Mouse (Mus musculus) brain, embryonic 18.5 days (tissue): Measurements from ENCODE around the gene Lef1.

Source experiments
- DNase-seq: peaks from one replicate; pipeline ENCODE4 v3.0.0-alpha.2; 2012; ENCODE audit warnings: low read depth, low spot score

Lef1 gene

DNA sequence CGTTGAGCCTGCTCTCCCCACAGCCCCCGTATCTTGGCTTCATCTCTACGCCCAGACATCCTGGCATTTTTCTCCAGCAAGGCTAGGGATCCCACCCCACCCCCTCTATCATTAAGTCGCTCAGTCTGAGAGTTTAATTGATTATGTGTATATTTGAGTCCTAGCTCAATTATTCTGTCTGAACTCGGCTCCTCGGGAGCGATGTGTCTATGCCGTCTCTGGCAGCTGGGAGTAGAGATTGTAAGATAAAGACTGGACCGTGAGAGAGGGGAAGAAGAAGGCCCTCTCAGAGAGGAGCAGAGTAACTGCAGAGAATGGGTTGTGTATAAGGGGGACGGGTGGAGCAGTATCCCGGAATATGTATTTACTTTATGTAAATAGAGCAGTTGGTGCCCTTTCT, 80.0 kb downstream of the Lef1 start:
- no peak for DNase-seq

DNA sequence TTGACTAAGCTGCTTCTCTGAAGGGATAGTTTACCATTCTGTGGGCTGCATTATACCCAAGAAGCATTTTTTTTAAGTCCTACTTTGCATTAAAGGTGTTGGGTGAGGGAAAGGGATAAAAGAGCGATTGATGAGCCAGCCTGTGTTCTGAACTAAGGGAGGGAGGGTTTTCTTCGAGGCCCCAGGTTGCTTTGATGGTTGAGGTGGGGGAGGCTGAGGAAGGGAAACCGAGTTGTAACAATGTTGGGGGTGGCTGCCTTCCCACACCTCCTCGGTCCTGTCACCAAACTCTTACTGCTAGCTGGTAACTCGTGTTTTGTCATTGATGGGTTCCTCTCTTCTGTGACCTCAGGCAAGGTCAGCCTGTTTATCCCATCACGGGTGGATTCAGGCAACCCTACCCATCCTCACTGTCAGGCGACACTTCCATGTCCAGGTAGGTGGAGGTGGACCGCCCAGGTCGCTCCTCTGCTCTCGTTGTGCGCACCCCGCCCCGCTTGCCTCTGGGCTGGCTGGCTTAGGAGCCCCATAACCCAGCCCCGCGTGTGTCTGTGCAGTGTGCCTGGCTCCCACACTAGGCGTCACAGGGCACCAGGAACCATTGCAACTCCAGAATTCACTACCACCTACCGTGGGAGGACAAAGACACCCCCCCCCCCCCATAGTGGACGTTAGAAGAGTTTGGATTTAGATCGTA, 80.5 kb downstream of the Lef1 start:
- DNase-seq: no peak

DNA sequence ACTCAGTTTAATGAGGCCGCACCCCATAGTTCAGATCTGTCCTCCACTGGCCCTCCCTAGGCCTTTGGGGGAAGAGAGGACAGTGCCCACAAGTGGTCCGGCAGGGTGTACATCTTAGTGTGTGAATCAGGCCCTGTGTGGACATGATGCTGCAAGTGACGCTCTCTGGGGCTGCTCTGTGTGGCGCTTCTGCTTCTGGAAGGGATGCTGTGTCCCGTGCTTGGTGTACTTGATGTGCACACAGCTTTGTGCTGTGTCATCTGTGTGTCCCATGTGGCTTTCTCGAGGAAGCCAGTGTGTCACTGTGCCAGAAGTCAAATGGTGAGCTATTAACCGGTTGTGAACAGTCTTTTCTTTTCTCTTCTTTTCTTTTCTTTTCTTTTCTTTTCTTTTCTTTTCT, 81.2 kb downstream of the Lef1 start:
- no peak for DNase-seq

DNA sequence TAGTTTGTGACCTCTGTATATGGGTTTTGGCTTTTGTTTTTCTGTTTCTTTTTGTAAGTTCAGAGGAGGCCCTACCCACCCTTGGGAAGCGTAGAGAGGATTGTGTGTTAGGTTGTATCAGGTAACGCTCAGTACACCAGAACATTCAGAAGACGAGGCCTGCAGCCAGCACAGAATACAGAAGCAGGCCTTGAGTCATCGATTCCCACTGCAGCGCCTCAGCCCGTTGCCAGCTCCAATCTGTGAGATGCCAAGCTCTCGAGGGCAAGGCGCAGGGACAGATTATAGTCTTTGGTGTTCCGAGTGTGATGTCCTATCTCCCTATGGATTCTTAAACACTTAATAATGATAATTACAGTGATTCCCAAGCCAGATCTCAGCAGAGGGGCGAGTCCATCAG, 85.8 kb downstream of the Lef1 start:
- no peak for DNase-seq

DNA sequence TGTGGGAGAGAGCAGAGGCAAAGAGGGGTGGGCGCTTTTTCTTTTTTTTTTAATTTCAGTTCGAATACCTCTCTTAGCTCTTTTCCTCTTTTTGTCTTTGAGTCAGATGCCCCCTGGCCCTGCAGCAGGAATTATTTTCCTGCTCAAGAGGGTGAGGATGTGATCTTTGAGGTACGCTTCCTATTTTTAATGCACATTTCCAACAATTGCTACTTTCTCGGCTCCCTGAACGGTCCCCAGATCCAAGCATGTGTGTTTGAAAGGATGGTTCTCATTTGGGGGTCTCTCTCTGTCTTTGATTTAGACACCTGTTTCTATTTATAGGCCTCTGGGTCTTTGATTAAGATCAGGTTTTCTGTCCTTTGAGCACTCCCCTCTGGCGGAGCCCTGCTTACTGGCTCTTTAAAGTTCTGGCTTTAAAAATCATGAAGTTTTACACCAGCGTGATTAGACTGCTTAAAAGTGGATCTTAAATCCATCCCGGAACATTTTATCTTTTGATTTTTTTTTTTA, 86.3 kb downstream of the Lef1 start:
- no peak for DNase-seq

DNA sequence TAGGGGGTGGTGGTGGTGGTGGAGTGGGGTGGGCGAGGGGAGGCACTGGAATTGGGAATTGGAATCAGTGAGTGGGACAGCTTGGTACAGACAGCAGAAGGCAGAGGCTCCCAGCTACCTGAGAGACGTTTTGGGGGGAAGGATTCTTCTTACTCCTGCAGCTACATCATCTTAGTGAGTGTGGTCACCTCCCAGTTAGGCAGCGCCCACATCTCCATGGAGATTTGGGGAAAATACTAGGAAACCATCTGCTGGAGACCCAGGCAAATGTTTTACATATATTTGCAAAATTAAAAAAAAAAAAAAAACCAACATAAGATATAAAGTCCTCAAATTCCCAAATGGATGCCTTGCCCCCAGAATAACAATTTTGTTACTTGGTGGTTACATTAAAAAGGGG, 88.7 kb downstream of the Lef1 start:
- peak; percentile 16 for DNase-seq

DNA sequence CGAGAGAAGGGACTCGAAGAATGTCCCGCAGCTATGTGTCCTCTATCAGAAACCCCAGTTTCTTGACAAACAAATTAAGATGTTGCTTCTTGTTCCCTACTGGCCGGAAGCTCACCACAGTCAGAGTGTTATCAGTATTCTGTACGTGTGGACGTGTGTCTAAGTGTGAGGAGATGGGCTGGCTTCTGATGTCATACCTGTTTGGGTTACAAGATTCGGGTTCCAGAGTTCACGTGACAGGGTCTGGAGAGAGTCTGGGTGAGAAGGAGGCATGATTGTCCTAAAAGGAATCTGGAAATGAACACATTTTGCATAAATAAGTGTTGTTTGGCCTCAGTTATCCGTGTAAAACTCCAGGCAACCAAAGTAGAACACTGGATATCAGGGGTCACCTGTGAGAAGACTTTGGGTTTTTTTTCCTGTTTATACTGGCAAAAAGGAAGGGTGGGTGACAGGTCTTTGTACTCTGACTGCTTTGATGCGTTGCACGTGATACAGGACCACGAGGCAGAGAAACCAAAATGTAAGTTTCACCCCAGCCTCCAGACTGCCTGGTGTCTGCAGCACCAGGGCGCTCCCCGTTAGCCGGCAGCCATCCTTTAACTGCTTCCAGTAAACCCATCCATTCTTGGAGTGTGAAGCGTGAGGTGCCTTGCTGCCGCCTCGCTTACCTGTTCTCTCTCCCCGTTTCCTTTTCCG, 89.5 kb downstream of the Lef1 start:
- DNase-seq: no peak

DNA sequence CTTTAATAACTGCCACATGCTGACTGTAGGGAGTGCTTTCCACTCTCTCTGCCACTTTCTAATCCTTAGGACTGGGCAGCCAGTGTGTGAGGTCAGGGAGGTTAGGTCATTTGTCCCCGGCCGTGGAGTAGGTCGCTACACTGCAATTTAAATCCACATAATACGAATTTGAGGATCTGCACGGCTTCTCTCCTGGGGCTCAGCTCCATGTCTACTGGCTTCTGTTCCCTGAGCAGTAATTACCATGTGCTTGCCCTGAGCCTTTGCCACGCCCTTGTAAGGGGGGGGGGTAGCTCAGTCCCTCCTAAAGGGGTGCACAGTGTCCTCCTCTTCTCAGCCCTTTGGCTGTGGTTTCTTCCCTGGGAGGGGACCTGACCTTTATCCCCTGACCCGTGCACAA, 92.0 kb downstream of the Lef1 start:
- no peak for DNase-seq

DNA sequence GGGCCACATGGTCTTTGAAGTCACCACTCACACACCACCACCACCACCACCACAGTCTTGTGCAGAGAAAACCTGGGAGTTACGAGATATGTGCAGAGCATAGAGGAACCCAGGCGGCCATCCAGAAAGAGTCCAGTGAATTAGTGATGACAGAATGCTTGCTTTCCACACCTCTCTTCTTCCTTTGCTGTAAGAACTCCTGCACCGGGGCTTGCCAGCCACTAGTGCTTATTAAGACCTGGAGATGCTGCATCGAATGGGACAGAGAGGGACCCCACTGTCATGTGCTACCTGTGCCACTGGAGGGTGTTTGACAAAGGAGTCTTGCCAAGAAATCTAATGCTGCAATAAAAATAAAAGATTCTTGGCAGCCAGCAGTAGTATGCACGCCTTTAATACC, 97.6 kb downstream of the Lef1 start:
- no peak for DNase-seq

DNA sequence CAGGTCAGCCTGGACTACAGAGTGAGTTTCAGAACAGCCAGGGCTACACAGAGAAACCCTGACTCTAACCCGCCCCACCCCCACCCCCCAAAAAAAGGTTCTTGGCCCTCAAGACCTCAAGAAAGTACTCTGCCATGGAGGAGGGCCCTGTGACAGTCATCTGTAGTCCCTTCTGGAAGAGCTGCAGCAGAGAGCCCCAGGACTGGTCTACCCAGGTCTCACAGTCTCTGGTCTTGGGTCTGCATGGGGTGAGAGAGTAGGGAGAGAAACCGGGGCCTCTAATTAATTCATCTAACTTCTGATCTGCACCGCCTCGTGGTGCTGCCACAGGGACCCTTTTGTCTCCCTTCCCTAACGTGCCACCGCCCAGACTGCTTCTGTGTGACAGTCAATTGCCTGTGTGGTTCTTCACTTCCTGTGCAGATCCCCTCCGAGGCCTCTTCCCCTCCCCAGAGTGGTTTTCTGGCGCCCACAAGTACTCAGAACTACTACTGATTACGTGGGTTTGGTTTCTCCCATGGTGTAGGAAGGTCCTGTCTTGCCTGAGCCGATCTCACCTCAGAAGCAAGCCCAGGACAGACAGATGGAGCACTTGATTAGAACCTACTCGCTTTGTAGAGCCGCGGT, 98.1 kb downstream of the Lef1 start:
- no peak for DNase-seq

DNA sequence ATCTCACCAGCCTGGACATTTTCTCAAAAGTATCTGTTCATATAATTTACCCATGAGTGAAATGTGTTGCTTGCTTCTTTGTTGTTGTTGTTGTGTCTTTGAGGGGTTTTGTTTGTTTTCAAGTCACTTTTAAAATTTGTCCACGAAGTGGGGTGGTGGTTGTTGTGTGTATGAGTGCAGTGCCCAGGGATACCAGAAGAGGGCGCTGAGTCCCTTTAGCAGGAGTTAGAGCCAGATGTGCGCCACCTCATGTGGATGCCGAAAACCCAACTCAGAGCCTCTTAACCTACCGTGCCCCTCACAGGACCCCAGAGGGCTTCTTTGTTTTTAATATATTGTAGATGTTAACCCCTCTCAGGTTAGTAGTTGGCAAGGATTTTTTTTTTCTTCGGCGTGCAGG, 101.9 kb downstream of the Lef1 start:
- no peak for DNase-seq

DNA sequence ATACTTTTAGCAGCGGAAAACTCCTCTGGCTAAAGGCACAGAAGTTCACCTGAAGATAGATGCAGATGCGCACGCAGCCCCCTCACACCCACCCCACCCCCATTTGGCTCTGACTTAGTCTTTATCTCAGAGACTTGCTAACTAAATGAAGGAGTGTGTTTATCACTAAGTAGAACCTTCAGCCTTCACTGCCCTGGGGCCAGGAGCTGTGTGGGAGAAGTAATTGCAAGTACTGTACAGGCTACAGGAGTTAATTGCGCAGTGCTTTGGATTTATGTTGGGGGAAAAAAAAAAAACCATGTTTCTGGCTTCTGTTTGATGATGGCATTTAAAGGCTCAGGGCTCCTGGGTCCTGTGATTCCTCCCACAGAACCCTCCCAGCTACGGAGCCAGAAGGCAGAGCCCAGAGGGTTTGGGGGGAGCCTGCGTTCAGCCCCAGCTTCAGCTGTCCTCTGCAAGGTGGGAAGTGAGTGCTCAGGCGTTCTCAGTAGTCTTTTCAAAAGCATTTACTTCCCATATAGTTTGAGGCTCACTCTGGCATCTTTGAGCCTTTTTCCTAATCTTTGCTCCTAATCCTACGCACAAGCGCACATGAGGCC, 103.9 kb downstream of the Lef1 start:
- DNase-seq: no peak

DNA sequence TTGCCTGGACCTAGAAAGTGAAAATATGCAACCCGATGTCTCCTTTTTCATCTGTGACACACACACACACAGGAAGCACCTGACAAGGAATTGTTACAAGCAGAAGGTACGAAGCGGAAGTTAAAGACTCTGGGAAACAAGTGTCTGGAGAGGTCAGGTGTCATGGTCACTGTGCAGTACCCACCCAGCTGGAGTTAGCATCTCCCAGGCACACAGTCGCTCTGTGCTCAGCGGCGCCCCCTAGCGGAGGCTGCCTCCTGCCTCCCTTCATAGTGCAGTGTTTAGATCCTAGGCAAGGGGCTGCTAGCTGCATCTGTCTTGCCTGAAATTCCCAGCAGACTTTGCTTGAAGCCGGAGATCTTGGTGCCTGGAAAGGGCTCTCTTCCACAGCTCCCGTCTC, 104.6 kb downstream of the Lef1 start:
- no peak for DNase-seq

DNA sequence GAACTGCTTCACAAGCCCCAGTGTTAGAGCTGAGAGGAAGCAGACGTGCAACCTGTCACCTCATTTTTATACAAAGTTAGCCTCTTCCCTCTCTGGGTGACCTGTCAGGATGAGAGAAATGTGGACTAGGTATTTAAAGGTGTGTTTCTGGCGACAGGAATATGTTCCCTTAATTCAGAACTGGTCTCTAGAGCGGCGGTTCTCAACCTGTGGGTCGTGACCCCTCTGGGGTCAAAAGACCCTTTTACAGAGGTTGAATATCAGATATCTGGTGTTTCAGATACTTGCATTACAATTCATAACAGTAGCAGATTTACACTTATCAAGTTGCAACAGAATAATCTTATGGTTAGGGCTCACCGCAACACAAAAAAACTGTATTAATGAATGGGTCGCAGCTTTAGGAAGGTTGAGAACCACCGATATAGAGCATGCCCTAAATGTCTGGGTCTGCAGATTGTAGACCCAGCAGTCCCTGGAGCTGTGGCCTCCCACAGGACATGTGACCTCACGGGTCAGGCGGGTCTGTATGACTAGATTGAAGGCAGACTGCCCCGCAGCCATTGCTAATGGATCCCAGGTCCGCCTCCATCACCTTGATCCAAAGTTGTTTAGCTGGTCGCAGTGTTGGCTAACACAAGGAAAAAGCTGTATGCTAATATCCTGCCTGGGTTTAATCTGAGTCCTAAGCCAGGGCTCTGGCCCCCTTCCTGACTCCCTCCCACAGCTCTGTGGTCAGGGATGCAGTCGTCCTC, 108.5 kb downstream of the Lef1 start:
- no peak for DNase-seq

DNA sequence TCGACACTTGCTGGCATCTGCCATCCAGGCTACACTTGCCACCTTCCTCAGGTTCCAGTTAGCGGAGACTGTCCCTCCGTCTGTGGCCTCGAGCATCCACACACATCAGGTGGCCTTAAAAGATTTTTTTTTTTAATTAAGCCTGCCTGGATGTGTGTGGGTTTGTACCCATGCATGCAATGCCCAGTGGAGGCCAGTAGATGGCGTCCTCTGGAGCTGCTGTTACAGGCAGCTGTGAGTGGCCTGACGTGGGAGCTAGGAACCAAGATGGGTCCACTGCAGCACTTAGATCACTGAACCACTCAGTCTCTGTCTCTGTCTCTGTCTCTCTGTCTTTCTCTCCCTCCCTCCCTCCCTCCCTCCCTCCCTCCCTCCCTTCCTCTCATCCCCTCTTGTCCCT, 117.8 kb downstream of the Lef1 start:
- DNase-seq: no peak

DNA sequence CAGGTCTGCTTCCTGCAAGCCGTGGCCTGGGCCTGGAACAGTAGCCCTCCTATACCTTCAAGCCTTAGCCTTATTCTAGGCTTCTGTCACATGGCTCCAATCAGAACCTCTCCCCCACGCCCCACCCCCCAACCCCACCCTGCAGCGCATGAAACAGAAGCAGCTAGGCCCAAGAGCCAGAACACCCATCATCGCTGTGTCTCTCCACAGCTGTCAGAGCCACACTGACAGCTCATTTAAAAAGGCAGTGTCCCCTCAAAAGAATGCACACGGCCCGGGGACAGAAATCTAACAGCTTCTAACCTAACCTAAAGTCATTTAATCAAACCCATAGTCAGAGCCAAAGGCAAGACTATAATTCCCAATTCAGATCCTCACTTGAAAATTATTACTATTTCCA, 126.8 kb downstream of the Lef1 start:
- DNase-seq: no peak

DNA sequence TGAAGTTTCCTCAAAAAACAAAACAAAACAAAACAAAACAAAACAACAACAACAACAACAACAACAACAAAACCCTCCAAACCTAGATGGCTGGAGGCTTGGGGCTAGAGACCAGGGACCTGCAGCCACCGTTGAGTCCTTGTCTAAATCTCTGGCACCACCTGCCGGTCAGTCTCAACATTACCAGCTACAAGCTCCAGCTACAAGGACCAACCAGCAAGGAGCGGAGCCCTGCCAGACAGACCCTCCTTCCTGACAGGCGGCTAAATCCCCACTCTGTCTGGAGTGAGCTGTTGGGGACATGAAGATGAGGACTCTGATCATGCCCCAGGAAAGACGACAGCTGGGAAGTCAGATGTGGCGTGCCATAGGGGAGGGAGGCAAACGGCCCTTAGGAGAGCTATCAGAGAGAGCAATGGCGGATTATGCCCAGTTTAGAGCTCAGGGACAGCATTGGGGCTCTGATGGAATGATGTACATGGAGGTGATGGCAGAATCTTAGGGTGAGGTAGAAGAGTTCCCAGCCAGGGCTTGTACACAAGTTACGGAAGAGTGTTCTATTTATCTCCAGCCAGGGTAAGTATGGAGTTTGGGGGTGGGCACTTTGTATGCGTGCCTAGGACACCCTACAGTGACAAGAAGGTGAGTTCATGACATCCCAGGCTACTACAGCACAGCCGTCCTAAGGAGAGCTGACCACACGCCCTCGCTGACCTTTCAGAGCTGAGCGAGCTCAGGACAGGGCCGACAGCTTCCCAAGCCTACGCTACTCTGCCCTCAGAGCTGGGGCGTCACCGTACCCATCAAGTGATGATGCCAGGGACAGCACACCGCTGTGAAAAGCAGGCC, 127.7 kb downstream of the Lef1 start:
- DNase-seq: peak; percentile 64

DNA sequence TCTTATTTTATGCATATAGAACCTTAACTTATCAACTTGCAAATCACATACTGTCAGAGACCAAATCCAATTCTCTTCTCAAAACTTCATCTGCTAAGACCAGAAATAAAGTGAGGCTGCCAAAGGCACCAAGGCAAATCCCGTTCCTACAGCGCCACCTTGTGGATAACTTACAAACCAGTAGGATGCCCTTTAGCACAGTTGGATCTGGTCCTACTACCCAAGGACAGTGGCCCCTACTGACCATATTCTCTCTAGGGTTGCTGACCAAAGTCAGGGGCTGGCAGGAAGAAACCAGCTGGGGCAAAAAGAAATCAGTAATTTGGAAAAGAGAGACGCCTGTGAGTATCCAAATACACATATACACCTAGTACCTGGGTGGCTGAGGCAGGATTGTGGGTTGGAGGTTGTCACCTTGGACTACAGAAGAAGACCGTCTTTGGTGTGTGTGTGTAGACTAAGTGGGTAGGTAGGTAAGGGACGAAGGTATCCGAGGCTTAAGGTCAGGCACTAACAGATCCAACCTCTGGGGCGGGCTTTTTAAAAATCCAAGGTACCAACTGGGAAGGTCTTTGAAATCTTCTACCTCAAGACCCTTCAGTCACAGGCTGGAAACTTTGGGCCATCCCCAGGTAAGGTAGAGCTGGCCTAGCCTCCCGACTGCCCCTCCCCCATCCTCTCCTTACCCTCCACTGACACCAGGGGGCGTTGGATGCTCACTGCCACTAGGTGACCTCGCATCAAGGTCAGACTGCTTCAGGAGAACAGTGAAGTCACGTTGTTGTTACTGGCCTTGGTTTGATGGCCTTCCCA, 135.7 kb downstream of the Lef1 start:
- peak; percentile 55 for DNase-seq

DNA sequence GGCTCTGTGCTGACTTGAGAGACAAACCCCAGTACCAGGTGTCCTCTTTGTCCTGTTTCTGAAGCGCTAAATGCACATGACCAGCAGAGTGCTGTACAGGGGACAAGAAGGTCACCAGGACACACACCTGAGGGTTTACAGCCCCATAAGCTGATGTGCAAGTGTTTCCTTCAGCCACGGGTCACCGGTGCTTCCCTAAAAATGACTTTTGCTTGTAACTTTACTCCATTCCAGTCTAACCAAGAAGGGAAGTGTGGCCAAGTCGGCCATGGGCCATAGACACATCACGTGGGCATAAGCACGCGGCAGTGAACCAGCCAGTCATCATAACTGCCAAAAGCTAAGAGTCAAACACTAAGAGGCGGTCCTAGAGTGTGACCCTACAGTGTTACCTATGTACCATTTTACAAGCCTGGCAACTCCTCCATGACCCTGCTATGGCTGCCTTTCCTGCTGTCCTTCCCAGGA, 136.3 kb downstream of the Lef1 start:
- DNase-seq: no peak

DNA sequence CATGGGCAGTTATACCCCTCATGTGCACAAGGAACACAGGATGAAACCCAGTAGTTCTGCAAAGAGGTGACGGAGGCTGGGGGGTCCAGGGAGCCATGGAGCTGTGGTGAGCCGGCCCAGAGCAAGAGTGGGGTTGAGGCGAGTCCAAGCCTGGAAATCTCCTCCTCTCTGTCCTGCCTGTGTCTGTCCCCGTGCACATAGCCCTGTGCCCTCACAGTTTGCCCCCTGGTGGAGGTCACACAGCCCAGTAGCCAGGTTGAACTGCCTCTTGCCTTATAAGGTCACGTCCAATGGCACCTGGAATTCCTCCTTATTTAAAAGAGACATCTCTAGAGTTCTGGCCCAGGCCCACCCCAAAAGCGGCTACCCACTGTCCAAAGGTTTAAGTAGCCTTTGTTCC, 137.2 kb downstream of the Lef1 start:
- no peak for DNase-seq
